Mouse (Mus musculus) granulocyte monocyte progenitor cell, adult 5-6 weeks (primary cell): ENCODE measurements around the gene Taf12. TPM values are rescaled to one million over a fixed set of nuclear protein-coding genes. Genes with fewer than 3 reads are reported as not detected.

Experiments used
- ATAC-seq: replicated peaks from 2 replicates; pipeline ENCODE4 v1.8.0; 2016; ENCODE audit warnings: mild to moderate bottlenecking, moderate TSS enrichment, inconsistent platforms; ENCODE audit not compliant: poor library complexity, severe bottlenecking
- total RNA-seq, 2 experiments: library from RNA; stranded (forward) in 1 of 2; stranded (reverse) in 1 of 2; fragments of 200-712, 200-1000 nt in 1 of 2; fragments of >200 nt in 1 of 2; fragmentation: Nextera tagmentation in 1 of 2; gene quantifications; 2 replicates each; pipeline ENCODE4 v1.2.3; 2014 to 2017

Gene Taf12
- total RNA-seq, 2 experiments from 2014 or later = 23.1 to 48.7 TPM

GRCm38 (mm10) chr4:132309140-132309848 is 35.1 kb downstream of the Taf12 start:
- ATAC-seq = no peak

GRCm38 (mm10) chr4:132309849-132310472 is 35.8 kb downstream of the Taf12 start:
- ATAC-seq = peak; percentile 38

GRCm38 (mm10) chr4:132311209-132311608 is 37.0 kb downstream of the Taf12 start:
- no peak for ATAC-seq

GRCm38 (mm10) chr4:132311801-132312200 is 37.6 kb downstream of the Taf12 start:
- no peak for ATAC-seq

GRCm38 (mm10) chr4:132312627-132313026 is 38.5 kb downstream of the Taf12 start:
- ATAC-seq = no peak

GRCm38 (mm10) chr4:132315711-132316110 is 41.5 kb downstream of the Taf12 start:
- no peak for ATAC-seq

GRCm38 (mm10) chr4:132326481-132326880 is 52.3 kb downstream of the Taf12 start:
- no peak for ATAC-seq

GRCm38 (mm10) chr4:132328391-132328982 is 54.3 kb downstream of the Taf12 start:
- no peak for ATAC-seq

- ATAC-seq = peak; percentile 96
These were observed 55.1 kb downstream of the Taf12 start, which contains the start of gene Trnau1ap for GRCm38 (mm10) chr4:132329115-132329834. Gene Trnau1ap (minus strand): TSS chr4:132329538.

GRCm38 (mm10) chr4:132329835-132330354 is 55.7 kb downstream of the Taf12 start:
- peak; percentile 1; the same call in 1 of the 2 replicates for ATAC-seq

GRCm38 (mm10) chr4:132331960-132332359 is 57.8 kb downstream of the Taf12 start:
- no peak for ATAC-seq

GRCm38 (mm10) chr4:132332880-132333279 is 58.7 kb downstream of the Taf12 start:
- no peak for ATAC-seq

- ATAC-seq = no peak
These were observed 64.8 kb downstream of the Taf12 start for GRCm38 (mm10) chr4:132338943-132339342.

GRCm38 (mm10) chr4:132341451-132341850 is 67.3 kb downstream of the Taf12 start:
- ATAC-seq = no peak

GRCm38 (mm10) chr4:132344403-132345134 is 70.4 kb downstream of the Taf12 start:
- ATAC-seq = peak; percentile 29

Other genes with a start within 250 kb of the Taf12 start
- not detected in 2 replicates for gene Gm10300, start 199.7 kb upstream of the Taf12 start, total RNA-seq (2014; fragmentation: Nextera tagmentation)
- 0.30 and 0.31 TPM in 2 replicates for gene Gm10300, start 199.7 kb upstream of the Taf12 start, total RNA-seq (2017)
- gene Epb41, start 199.1 kb upstream of the Taf12 start, total RNA-seq (2014; fragmentation: Nextera tagmentation) = 66.9 and 75.3 TPM in 2 replicates
- gene Epb41, start 199.1 kb upstream of the Taf12 start, total RNA-seq (2017) = 51.4 and 53.0 TPM in 2 replicates
- not detected in 2 replicates for gene Oprd1, start 129.9 kb upstream of the Taf12 start, total RNA-seq (2014; fragmentation: Nextera tagmentation)
- not detected in 2 replicates for gene Oprd1, start 129.9 kb upstream of the Taf12 start, total RNA-seq (2017)
- gene Ythdf2, start 62.1 kb upstream of the Taf12 start, total RNA-seq (2014; fragmentation: Nextera tagmentation) = 55.2 and 65.3 TPM in 2 replicates
- 63.6 and 81.8 TPM in 2 replicates for gene Ythdf2, start 62.1 kb upstream of the Taf12 start, total RNA-seq (2017)
- 16.8 and 20.9 TPM in 2 replicates for gene Gmeb1, start 12.8 kb upstream of the Taf12 start, total RNA-seq (2014; fragmentation: Nextera tagmentation)
- 15.3 and 18.0 TPM in 2 replicates for gene Gmeb1, start 12.8 kb upstream of the Taf12 start, total RNA-seq (2017)
- 3.2 TPM in 1 of 2 replicates, not detected in the other for gene Rab42, start 29.0 kb downstream of the Taf12 start, total RNA-seq (2014; fragmentation: Nextera tagmentation)
- not detected in 2 replicates for gene Rab42, start 29.0 kb downstream of the Taf12 start, total RNA-seq (2017)
- gene Trnau1ap, start 55.2 kb downstream of the Taf12 start, total RNA-seq (2014; fragmentation: Nextera tagmentation) = 29.7 and 36.3 TPM in 2 replicates
- 37.8 and 54.9 TPM in 2 replicates for gene Trnau1ap, start 55.2 kb downstream of the Taf12 start, total RNA-seq (2017)
- 58.8 and 68.9 TPM in 2 replicates for gene Rcc1, start 79.2 kb downstream of the Taf12 start, total RNA-seq (2014; fragmentation: Nextera tagmentation)
- 46.8 and 53.3 TPM in 2 replicates for gene Rcc1, start 79.2 kb downstream of the Taf12 start, total RNA-seq (2017)
- gene Phactr4, start 148.1 kb downstream of the Taf12 start, total RNA-seq (2014; fragmentation: Nextera tagmentation) = 29.2 and 36.8 TPM in 2 replicates
- gene Phactr4, start 148.1 kb downstream of the Taf12 start, total RNA-seq (2017) = 4.2 and 8.1 TPM in 2 replicates
- 9.2 and 16.1 TPM in 2 replicates for gene Med18, start 189.5 kb downstream of the Taf12 start, total RNA-seq (2014; fragmentation: Nextera tagmentation)
- gene Med18, start 189.5 kb downstream of the Taf12 start, total RNA-seq (2017) = 9.9 and 16.2 TPM in 2 replicates
- gene Sesn2, start 236.1 kb downstream of the Taf12 start, total RNA-seq (2014; fragmentation: Nextera tagmentation) = 3.4 and 3.9 TPM in 2 replicates
- gene Sesn2, start 236.1 kb downstream of the Taf12 start, total RNA-seq (2017) = 2.1 and 2.9 TPM in 2 replicates